Mouse (Mus musculus) heart, adult 2 months (tissue): ENCODE measurements at regions not wholly inside any gene's neighbourhood (a gene's known extent, or its start where the extent isn't known, plus 50 kb on each side); places are given as distances from the start of the nearest gene placed in this dataset.

Source experiments
- DNase-seq, 2 experiments: peaks; one replicate each; pipeline ENCODE4 v3.0.0; 2021
- H3K27ac ChIP-seq: fragments of 200-600 bp; 2 replicates; pipeline ENCODE4 v1.8.1; 2022
- H3K27me3 ChIP-seq: fragments of 200-500 bp; 2 replicates; pipeline ENCODE4 v1.6.1; 2012; ENCODE audit warnings: mild to moderate bottlenecking, low read length, inconsistent platforms, mixed read lengths; ENCODE audit not compliant: control insufficient read depth, insufficient read depth
- H3K36me3 ChIP-seq: fragments of 200-500 bp; 2 replicates; pipeline ENCODE4 v1.6.1; 2012; ENCODE audit warnings: low read length, inconsistent platforms; ENCODE audit not compliant: control insufficient read depth, insufficient read depth
- H3K4me1 ChIP-seq: fragments of 200-500 bp; 2 replicates; pipeline ENCODE4 v1.6.1; 2011; ENCODE audit warnings: low read length; ENCODE audit not compliant: control insufficient read depth, insufficient read depth
- H3K4me3 ChIP-seq: fragments of 200-600 bp; 2 replicates; pipeline ENCODE4 v1.8.1; 2022
- H3K79me2 ChIP-seq: fragments of 200-500 bp; replicated peaks from 2 replicates; pipeline ENCODE4 v1.6.1; 2012; ENCODE audit warnings: mild to moderate bottlenecking, inconsistent platforms, low read length, moderate library complexity, mixed read lengths; ENCODE audit not compliant: control insufficient read depth, insufficient read depth
- H3K9ac ChIP-seq: fragments of 200-500 bp; 2 replicates; pipeline ENCODE4 v1.6.1; 2012; ENCODE audit warnings: low read depth, mild to moderate bottlenecking, control low read depth, inconsistent platforms, low read length, mixed read lengths
- CTCF ChIP-seq: fragments of 200-600 bp; IDR thresholded peaks from 2 replicates; pipeline ENCODE4 v1.8.1; 2022; ENCODE audit warnings: antibody characterized with exemption, mild to moderate bottlenecking, moderate library complexity
- EP300 ChIP-seq: fragments of 200-500 bp; IDR thresholded peaks from 2 replicates; pipeline ENCODE4 v1.6.1; 2011; ENCODE audit warnings: low read depth, low read length, control low read depth; ENCODE audit not compliant: insufficient read depth
- POLR2A ChIP-seq: fragments of 200-500 bp; IDR thresholded peaks from 2 replicates; pipeline ENCODE4 v1.6.1; 2011; ENCODE audit warnings: mild to moderate bottlenecking, low read depth, low read length, control low read depth; ENCODE audit not compliant: insufficient read depth
- WGBS: fragments of 180-500 bp; shearing (Covaris S2); methylation state at CpG from one replicate; pipeline ENCODE4 v1.1.7; 2018; 5-methylcytosine and 5-hydroxymethylcytosine counted together
- intact Hi-C: fragments of 180-260 bp; cut with DNase I; formaldehyde crosslinking; loops from one replicate; pipeline ENCODE4 v1.15.1; 2025
- microRNA-seq, 2 experiments: library from miRNA; unstranded; fragments of <30 nt; microRNA quantifications; one replicate each; pipeline ENCODE4 v1.2.0; 2021

GRCm38 (mm10) chr10:91871244-91871643, 690.1 kb upstream of the Tmpo start:
- Histone ChIP-seq H3K9ac (no peak overlapping the region), H3K79me2 (no peaks in the 10 kb centered on the region), H3K36me3 (no peaks in the 10 kb centered on the region; the same call in 1 of the 2 replicates), H3K27me3 (no peaks in the 10 kb centered on the region), H3K4me3 (no peak overlapping the region), H3K27ac (no peak overlapping the region), H3K4me1 (no peaks in the 10 kb centered on the region)
- TF ChIP-seq CTCF (no peak), EP300 (no peak), POLR2A (no peak)
- WGBS = 9% methylated on average over 4 of the region's 4 CpGs
- no peak for DNase-seq
- intact Hi-C loops = no loop called here

DNA sequence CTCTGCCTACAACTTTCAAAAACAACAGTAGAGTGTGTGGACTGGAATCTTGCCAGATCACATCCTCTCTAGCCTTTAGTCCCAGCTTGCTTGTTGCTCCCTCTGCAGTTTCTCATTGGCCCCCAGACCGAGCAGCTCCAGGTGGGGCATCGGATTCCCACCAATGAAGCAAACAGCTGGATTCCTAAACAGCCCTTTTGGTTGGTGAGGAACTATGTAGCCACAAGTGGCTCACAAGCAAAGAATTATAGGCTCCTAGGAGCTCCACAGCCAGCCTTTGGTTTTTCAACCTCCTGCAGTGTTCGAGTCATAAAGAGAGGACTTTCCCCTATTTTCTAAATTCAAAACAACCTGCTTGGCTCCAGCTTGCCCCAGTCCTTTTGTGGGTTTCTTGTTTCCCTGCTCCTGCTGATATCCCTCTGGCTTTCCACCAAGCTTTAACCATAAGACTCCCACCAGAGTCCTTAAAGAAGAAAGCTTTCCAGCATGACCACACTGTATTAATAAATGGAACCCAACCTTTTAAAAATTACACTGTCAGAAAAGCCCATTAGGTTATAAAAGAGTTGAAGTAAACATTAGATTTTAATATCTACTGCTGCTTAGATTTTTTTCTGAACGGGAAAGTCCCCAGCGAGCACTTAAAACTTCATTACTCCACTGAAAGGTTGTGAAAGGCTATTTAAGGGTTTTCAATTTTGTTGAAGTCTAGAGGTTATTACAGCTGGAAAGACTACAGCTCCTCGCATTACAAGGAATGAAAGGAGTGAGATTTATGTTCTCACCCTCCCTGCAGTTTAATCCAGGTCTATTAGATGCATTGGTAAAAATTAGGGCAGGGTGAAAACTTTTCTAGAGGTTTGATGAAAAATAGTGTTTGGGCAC, 677.8 kb upstream of the Tmpo start:
- H3K79me2 ChIP-seq = no peaks in the 10 kb centered on the region
- 56% methylated on average over 6 of the region's 6 CpGs for WGBS
- DNase-seq = no peak
- no peak overlapping the region for H3K4me3 ChIP-seq
- no peaks in the 10 kb centered on the region for H3K4me1 ChIP-seq
- intact Hi-C loops = no loop called here
- TF ChIP-seq CTCF (no peak), POLR2A (no peak), EP300 (no peak)
- H3K36me3 ChIP-seq = no peaks in the 10 kb centered on the region
- H3K27me3 ChIP-seq = no peaks in the 10 kb centered on the region
- H3K9ac ChIP-seq = no peak overlapping the region
- no peak overlapping the region for H3K27ac ChIP-seq

- no peak for DNase-seq
These were observed 646.0 kb upstream of the Tmpo start for GRCm38 (mm10) chr10:91827074-91827473.

GRCm38 (mm10) chr10:91823499-91823898, 642.4 kb upstream of the Tmpo start:
- intact Hi-C loops = no loop called here
- DNase-seq = no peak
- no peak overlapping the region for H3K27ac ChIP-seq
- TF ChIP-seq EP300 = no peak
- no peak for TF ChIP-seq POLR2A
- no peak for TF ChIP-seq CTCF
- H3K4me3 ChIP-seq = no peak overlapping the region
- H3K4me1 ChIP-seq = no peaks in the 10 kb centered on the region
- 86% methylated on average over 5 of the region's 5 CpGs for WGBS
- no peak overlapping the region for H3K9ac ChIP-seq
- no peaks in the 10 kb centered on the region for H3K27me3 ChIP-seq
- H3K79me2 ChIP-seq = no peaks in the 10 kb centered on the region
- H3K36me3 ChIP-seq = no peaks in the 10 kb centered on the region

More at GRCm38 (mm10) chr10:91827074-91827473, 646.0 kb upstream of the Tmpo start:
- no peaks in the 10 kb centered on the region for H3K27me3 ChIP-seq
- no peak overlapping the region for H3K9ac ChIP-seq
- no peak overlapping the region for H3K4me3 ChIP-seq
- H3K4me1 ChIP-seq = no peaks in the 10 kb centered on the region
- no peak overlapping the region for H3K27ac ChIP-seq
- WGBS = 58% methylated on average over 3 of the region's 3 CpGs
- TF ChIP-seq POLR2A (no peak), CTCF (no peak), EP300 (no peak)
- no peaks in the 10 kb centered on the region for H3K36me3 ChIP-seq
- intact Hi-C loops = no loop called here
- H3K79me2 ChIP-seq = no peaks in the 10 kb centered on the region

GRCm38 (mm10) chr10:91804870-91805269, 623.8 kb upstream of the Tmpo start:
- 87% methylated on average over 3 of the region's 3 CpGs for WGBS
- H3K4me3 ChIP-seq = no peak overlapping the region
- no peaks in the 10 kb centered on the region for H3K79me2 ChIP-seq
- no peak overlapping the region for H3K27ac ChIP-seq
- DNase-seq = no peak
- intact Hi-C loops = no loop called here
- H3K9ac ChIP-seq = no peak overlapping the region
- H3K27me3 ChIP-seq = no peaks in the 10 kb centered on the region
- H3K36me3 ChIP-seq = no peaks in the 10 kb centered on the region
- H3K4me1 ChIP-seq = no peaks in the 10 kb centered on the region
- TF ChIP-seq CTCF (no peak), EP300 (no peak), POLR2A (no peak)

Small RNA genes lying in the stretch of these regions (microRNA-seq; reads per million reads assigned to microRNA genes)
- gene Gm22582 (0 reads per million in 2 experiments), gene Mir1251 (0 reads per million in 2 experiments), gene Mir135a-2 (2.3 to 5.0 reads per million in 2 experiments)
